In the genomic region with DNA sequence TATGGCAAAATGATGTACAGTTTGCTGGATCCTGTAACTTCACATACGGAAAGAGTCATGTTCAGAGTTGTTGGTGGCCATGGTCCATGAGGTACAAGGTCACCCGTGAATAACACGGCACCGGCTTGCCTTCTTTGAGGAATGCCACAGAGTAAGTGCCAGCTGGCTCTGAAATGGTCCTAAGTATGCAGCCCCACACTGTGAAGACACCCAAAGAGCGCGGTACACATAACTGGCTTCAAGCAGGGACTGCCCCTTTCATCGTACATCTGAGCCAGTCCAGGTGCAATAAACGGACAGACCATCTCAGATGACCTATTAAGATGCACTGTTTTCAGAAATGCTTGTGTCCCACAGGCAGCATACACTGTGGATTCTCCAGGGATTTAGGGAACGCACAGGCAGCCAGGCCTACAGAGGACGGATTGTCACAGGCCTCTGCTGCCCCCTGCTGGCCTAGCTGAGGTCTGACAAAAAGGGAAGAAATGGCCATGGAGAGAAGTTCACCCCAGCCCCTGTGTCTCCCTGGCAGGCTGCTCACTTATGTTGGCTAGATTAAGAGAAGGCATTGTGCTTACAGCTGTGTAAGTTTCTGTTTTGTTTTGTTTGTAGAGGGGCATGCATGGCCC, we compare ENCODE assay signal across 8 mouse cellular contexts.
DNase-seq lines count a peak whose midpoint lies in the region; ATAC-seq and TF ChIP-seq lines count a peak whose summit lies in the region.

No protein-coding gene starts in this region.

- no peak overlapping the region for H3K9ac ChIP-seq in heart, embryonic 16.5 days (ENCODE audit: low read length)
- no peak overlapping the region for H3K9ac ChIP-seq in lung, embryonic 14.5 days

- H3K4me1 ChIP-seq in E14TG2a.4 (replicated peaks; ENCODE audit: low read depth, low read length) = peaks cover 23% of the 10 kb centered on the region
- peaks cover 9% of the 10 kb centered on the region for H3K4me1 ChIP-seq in heart, embryonic 16.5 days (ENCODE audit: control insufficient read depth, insufficient read depth, low read length)
- H3K4me1 ChIP-seq in lung, embryonic 14.5 days (ENCODE audit: insufficient read depth) = peaks cover 10% of the 10 kb centered on the region; the same call in 1 of the 2 replicates

- H3K36me3 ChIP-seq in E14TG2a.4 (ENCODE audit: insufficient read depth, low read length) = no peaks in the 10 kb centered on the region
- no peaks in the 10 kb centered on the region for H3K36me3 ChIP-seq in heart, embryonic 16.5 days (ENCODE audit: control insufficient read depth, insufficient read depth)
- no peaks in the 10 kb centered on the region for H3K36me3 ChIP-seq in lung, embryonic 14.5 days (ENCODE audit: insufficient read depth)

- ATAC-seq in erythroid progenitor cell, adult 5-6 weeks (replicated peaks; ENCODE audit: low FRiP score, poor library complexity, severe bottlenecking) = peak; percentile 70
- ATAC-seq in heart, embryonic 16.5 days (replicated peaks; ENCODE audit: extremely low read depth, insufficient read depth, low FRiP score) = peak; percentile 61
- peak; percentile 37 for ATAC-seq in lung, embryonic 14.5 days (ENCODE audit: insufficient read depth)

- H3K27me3 ChIP-seq in E14TG2a.4 (ENCODE audit: insufficient read depth, low read length) = no peaks in the 10 kb centered on the region
- no peaks in the 10 kb centered on the region for H3K27me3 ChIP-seq in heart, embryonic 16.5 days (ENCODE audit: control insufficient read depth, insufficient read depth, low read length)
- no peaks in the 10 kb centered on the region for H3K27me3 ChIP-seq in lung, embryonic 14.5 days (ENCODE audit: insufficient read depth, low read length)

- no peak overlapping the region for H3K4me2 ChIP-seq in heart, embryonic 16.5 days (ENCODE audit: low read depth, low read length)
- H3K4me2 ChIP-seq in lung, embryonic 14.5 days = no peak overlapping the region

- no peak overlapping the region for H3K27ac ChIP-seq in heart, embryonic 16.5 days (ENCODE audit: low read length)
- H3K27ac ChIP-seq in lung, embryonic 14.5 days (ENCODE audit: low read depth) = peak overlapping the region; percentile 9; the same call in 1 of the 2 replicates

- H3K4me3 ChIP-seq in E14TG2a.4 (replicated peaks; ENCODE audit: low read length) = no peak overlapping the region
- H3K4me3 ChIP-seq in heart, embryonic 16.5 days (ENCODE audit: low read length) = no peak overlapping the region
- no peak overlapping the region for H3K4me3 ChIP-seq in lung, embryonic 14.5 days (ENCODE audit: low read depth, low read length)

- TF ChIP-seq POLR2A in brain, embryonic 14.5 days (IDR thresholded peaks at IDR 0.05; ENCODE audit: borderline replicate concordance, extremely low read depth, insufficient read depth, insufficient read length, poor library complexity, severe bottlenecking) = no peak

- 51% methylated on average over 10 of the region's 10 CpGs for WGBS in heart, embryonic 16.5 days
- 51% methylated on average over 10 of the region's 10 CpGs for WGBS in lung, embryonic 14.5 days

- TF ChIP-seq CTCF in E14TG2a.4 (conservative IDR thresholded peaks at IDR 0.05; ENCODE audit: low read length) = peak; percentile 84
- TF ChIP-seq CTCF in brain, embryonic 14.5 days (IDR thresholded peaks at IDR 0.05; ENCODE audit: borderline replicate concordance, extremely low read depth, insufficient read depth, insufficient read length) = peak; percentile 95
- TF ChIP-seq CTCF in lung, embryonic 14.5 days (IDR thresholded peaks at IDR 0.05; ENCODE audit: low read depth) = peak; percentile 95

- peak; percentile 83 for DNase-seq in brain, embryonic 14.5 days (ENCODE audit: low read depth)
- DNase-seq in kidney, postnatal 10 days = peak; percentile 84
- peak; percentile 89 for DNase-seq in lung, embryonic 14.5 days
- peak; percentile 33 for DNase-seq in ovary, postnatal 10 days (ENCODE audit: low spot score)
- peak; percentile 61 for DNase-seq in thymus, postnatal 0 days (ENCODE audit: low spot score)

- H3K9me3 ChIP-seq in E14TG2a.4 (ENCODE audit: low read length) = no peaks in the 10 kb centered on the region
- no peaks in the 10 kb centered on the region for H3K9me3 ChIP-seq in heart, embryonic 16.5 days (replicated peaks; ENCODE audit: control insufficient read depth, low read length)
- no peaks in the 10 kb centered on the region for H3K9me3 ChIP-seq in lung, embryonic 14.5 days (ENCODE audit: low read depth, low read length)

Comparison
In these comparisons a context has a peak if more than half of its experiments do, and no peak if none do; other contexts are left out.
1. DNase-seq: peak in every context shown above with its lines; median percentile 89 in lung, embryonic 14.5 days; 84 in kidney, postnatal 10 days; 83 in brain, embryonic 14.5 days; 61 in thymus, postnatal 0 days; 33 in ovary, postnatal 10 days.